Mouse (Mus musculus) retina, adult 2 months (tissue): ENCODE results near the gene Ufm1.
A peak's percentile ranks its signal among the peaks of the same experiment; 100 is the strongest.

Experiments
- DNase-seq: peaks from one replicate; pipeline ENCODE4 v3.0.0-alpha.2; 2012; ENCODE audit warnings: low read depth, low spot score

The Ufm1 gene

GRCm38 (mm10) chr3:53863383-53864220, at the start of gene Ufm1:
Ufm1 (minus strand) TSS chr3:53863830.
- DNase-seq, result peak; percentile 89

- no peak for DNase-seq
Measured at GRCm38 (mm10) chr3:53890619-53891540, 27.2 kb upstream of the Ufm1 start.

GRCm38 (mm10) chr3:53871596-53871995, 8.0 kb upstream of the Ufm1 start:
- no peak for DNase-seq

GRCm38 (mm10) chr3:53870482-53870881, 6.9 kb upstream of the Ufm1 start:
- DNase-seq, result no peak

DNA sequence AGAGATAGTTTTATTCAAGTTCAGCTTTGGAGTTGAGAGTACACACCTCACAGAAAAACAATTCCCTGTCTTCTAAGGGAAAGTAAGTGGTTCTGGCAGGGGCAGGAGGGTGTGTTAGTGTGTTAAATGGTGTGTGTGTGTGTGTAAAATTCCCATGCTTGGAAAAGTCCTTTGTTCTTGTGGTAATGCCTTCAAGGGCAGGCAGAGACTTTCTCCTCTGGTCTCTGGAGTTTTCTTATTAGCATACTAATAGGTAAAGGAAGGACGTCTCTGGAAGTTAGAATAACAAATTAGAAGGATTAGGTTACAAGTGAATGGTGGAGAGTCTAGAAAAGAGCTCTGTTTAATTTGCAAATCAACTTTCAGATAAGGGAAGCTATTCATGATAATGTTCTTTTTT, 5.6 kb upstream of the Ufm1 start:
- DNase-seq, result no peak

DNA sequence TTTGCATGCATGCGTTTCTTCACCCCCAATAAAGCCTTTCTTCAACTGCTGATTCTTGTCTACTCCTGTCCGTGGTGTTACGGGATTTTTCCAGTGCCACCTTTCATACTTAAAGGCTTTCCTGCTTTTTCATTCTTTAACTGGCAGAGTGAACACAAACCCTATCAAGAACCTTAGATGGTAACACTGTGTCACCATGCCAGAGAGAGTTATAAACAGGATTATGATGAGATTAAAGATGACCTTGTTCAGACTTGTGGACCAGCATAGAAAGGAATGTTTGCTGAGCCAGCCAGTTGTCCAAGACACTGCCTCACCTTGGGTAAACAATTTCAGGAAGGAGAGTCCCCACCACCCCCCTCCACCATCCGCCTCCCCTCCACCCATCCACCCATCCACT, 4.6 kb upstream of the Ufm1 start:
- no peak for DNase-seq

DNA sequence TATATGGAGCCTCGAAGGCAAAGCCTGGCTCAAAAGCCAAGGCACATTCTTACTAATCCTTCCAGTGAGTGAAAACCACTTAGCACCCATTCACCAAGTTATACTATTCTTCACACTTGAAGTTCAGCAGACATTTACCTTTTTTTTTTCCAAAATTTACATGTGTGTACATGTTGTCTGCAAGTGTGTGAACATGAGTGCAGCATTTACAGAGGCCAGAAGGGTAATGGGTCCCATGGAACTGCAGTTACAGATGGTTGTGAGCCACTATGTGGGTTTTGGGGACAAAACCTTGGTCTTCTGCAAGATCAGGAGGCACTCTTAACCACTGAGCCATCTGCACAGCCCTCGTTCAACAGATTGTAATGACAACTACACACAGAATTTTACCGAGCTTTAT, 8.8 kb downstream of the Ufm1 start:
- DNase-seq, result no peak

GRCm38 (mm10) chr3:53854261-53854660, 9.4 kb downstream of the Ufm1 start:
- no peak for DNase-seq

GRCm38 (mm10) chr3:53848262-53848661, 15.4 kb downstream of the Ufm1 start:
- no peak for DNase-seq

- DNase-seq, result no peak
Measured at GRCm38 (mm10) chr3:53847726-53848125, 15.9 kb downstream of the Ufm1 start.

DNA sequence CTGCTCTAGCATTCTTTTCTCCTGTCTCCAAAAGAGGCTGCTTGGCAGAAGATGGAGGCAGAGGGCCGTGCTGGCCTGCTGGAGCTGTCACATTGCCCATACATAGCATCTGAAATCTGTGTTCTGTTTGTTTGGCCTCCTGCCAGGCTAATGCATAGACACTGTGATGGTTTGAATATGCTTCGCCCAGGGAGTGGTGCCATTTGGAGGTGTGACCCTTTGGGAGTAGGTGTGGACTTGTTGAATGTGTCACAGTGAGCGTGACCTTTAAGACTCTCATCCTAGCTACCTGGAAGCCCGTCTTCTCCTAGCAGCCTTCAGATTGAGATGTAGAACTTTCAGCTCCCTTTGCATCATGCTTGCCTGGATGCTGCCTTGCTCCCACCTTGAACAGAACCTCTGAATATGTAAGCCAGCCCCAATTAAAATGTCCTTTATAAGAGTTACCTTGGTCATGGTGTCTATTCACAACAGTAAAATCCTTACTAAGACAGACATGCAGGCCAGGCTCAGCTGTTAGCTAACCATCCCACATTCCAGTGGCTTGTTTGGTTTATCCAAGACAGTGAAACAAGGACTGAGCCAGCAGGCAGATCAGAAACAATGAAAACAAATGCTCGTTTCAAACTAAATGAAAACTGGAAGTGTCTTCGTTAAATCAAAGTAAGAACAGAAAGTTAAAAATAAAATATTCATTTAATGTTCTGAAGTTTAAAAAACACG, 17.3 kb downstream of the Ufm1 start:
- DNase-seq, result no peak

- no peak for DNase-seq
Measured at GRCm38 (mm10) chr3:53844786-53845185, 18.8 kb downstream of the Ufm1 start, which contains the start of gene Gm10985. Gm10985 (plus strand) TSS chr3:53845086.

DNA sequence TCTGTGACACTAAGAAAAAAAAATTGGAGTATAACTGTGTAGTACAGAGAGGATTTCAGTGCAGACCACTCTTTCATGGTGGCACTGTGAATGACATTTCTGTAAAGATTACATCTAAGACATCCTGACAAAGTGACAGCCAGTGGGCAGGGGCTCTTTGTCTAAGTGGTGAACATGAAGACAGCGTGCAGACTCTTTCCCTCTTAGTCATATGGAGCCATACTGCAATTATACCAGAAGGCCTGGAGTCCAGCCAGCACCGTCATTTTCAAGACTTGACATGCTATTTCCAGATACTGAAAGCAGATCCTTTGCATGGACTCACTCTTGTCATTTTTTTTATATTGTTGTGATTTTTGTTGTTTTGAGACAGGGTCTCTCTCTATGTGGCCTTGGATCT, 29.4 kb downstream of the Ufm1 start:
- DNase-seq, result no peak

- DNase-seq, result no peak
Measured at GRCm38 (mm10) chr3:53813421-53813977, 50.1 kb downstream of the Ufm1 start.
